Mouse (Mus musculus): ENCODE measurements around the gene Derl2.

DNA sequence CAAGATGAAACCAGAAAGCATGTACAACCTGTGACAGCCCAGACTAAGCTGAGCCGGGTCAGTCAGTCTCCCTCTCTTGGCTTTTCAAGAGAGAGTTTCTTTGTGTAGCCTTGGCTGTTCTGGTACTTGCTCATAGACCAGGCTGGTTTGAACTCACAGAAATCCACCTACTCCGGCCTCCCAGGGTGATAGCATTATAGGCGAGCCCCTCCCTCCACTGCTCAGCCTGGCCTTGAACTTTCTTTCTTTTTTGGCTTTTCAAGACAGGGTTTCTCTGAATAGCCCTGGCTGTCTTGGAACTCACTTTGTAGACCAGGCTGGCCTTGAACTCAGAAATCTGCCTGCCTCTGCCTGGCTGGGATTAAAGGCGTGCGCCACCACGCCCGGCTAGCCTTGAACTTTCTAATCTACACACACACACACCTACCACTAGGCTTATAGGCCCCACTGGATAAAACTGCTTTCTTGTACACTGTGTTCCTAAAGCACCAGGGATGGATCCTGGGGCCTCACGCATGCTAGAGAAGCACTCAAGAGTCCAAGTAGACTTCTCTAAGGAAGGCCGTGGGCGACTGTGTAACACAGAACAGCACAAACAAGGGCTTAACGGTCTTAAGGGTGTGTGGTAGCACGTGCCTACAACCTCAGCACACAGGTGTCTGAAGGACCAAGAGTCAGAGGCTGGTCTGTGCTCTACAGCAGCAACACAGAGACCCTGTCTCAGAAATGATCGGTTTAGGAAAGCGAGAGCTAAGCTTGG is 38.7 kb downstream of the Derl2 start:
- TF ChIP-seq CTCF (IDR thresholded peaks at IDR 0.05; ENCODE audit: control insufficient read depth, insufficient read depth, insufficient read length) (no peak), MAX (IDR thresholded peaks at IDR 0.05) (no peak), USF1 (IDR thresholded peaks at IDR 0.05; ENCODE audit: low read depth) (no peak), MYOG (IDR thresholded peaks at IDR 0.05; ENCODE audit: control insufficient read depth, extremely low read depth, insufficient read length) (no peak), FOSL1 (IDR thresholded peaks at IDR 0.05; ENCODE audit: insufficient read depth, low read length, poor library complexity, severe bottlenecking) (no peak), MYOD1 (IDR thresholded peaks at IDR 0.05; ENCODE audit: control insufficient read depth, insufficient read length, low read depth) (no peak), CEBPB (IDR thresholded peaks at IDR 0.05; ENCODE audit: low read depth) (no peak)
